Mouse (Mus musculus) small intestine, adult 2 months (tissue): ENCODE data around the gene S100a1.

Experiments
- CTCF ChIP-seq: fragments of 200-500 bp; IDR thresholded peaks from 2 replicates; pipeline ENCODE4 v1.5.1; 2012; ENCODE audit warnings: low read depth, mild to moderate bottlenecking, control low read depth, inconsistent platforms, low read length, moderate library complexity, mixed read lengths; ENCODE audit not compliant: insufficient replicate concordance, insufficient read length; ENCODE audit errors: extremely low read depth
- POLR2A ChIP-seq: fragments of 200-500 bp; IDR thresholded peaks from 2 replicates; pipeline ENCODE4 v1.6.1; 2012; ENCODE audit warnings: low read depth, mild to moderate bottlenecking, control low read depth, inconsistent platforms, low read length, moderate library complexity

- TF ChIP-seq POLR2A = no peak
- TF ChIP-seq CTCF = no peak
These were observed 35.7 kb upstream of the S100a1 start for GRCm38 (mm10) chr3:90549676-90550420.
